Mouse (Mus musculus) left cerebral cortex, postnatal 36 days (tissue): Measurements from ENCODE around the gene Dnaja1. TPM values are rescaled to one million over a fixed set of nuclear protein-coding genes. Genes with fewer than 3 reads are reported as not detected.

Experiments used
- DNase-seq, 2 experiments: peaks; one replicate each; pipeline ENCODE4 v3.0.0; 2021 to 2022; ENCODE audit warnings: low spot score in 2 of 2, mixed read lengths in 1 of 2
- intact Hi-C: fragments of 180-260 bp; cut with DNase I; formaldehyde crosslinking; loops from one replicate; pipeline ENCODE4 v1.15.1; 2025
- total RNA-seq, 2 experiments: library from RNA; stranded (reverse); gene quantifications; 2 replicates each; pipeline ENCODE4 v1.2.3; 2021

Dnaja1 gene
- total RNA-seq, 2 experiments from 2014 or later: 267 to 314 TPM

GRCm38 (mm10) chr4:40725554-40725953, 3.6 kb downstream of the Dnaja1 start:
- intact Hi-C loops: no loop called here
- no peak for DNase-seq

- no peak for DNase-seq
- intact Hi-C loops: no loop called here
These were observed 5.3 kb downstream of the Dnaja1 start for GRCm38 (mm10) chr4:40727247-40727646.

- intact Hi-C loops: no loop called here
- DNase-seq: no peak
These were observed 9.3 kb downstream of the Dnaja1 start for GRCm38 (mm10) chr4:40731262-40731661.

GRCm38 (mm10) chr4:40735351-40735750, 13.4 kb downstream of the Dnaja1 start:
- intact Hi-C loops: no loop called here

GRCm38 (mm10) chr4:40757157-40757779, 35.3 kb downstream of the Dnaja1 start:
- no peak for DNase-seq
- intact Hi-C loops: loop anchor here (5.0 kb wide), 1 partner anchor 190 kb away; the partner anchor contains the start of genes Bag1 and Chmp5

More at GRCm38 (mm10) chr4:40735351-40735750, 13.4 kb downstream of the Dnaja1 start:
- no peak for DNase-seq

- intact Hi-C loops: loop anchor here (5.0 kb wide), 1 partner anchor 189 kb away; the partner anchor contains the start of genes Bag1 and Chmp5
- DNase-seq: peak; percentile 96 to 98
These were observed 36.0 kb downstream of the Dnaja1 start, which contains the start of gene Smu1 for GRCm38 (mm10) chr4:40757780-40758420. TSS of gene Smu1 (minus strand) at chr4:40757923.

GRCm38 (mm10) chr4:40759876-40760275, 37.9 kb downstream of the Dnaja1 start:
- no peak for DNase-seq
- intact Hi-C loops: loop anchor here (5.0 kb wide), 1 partner anchor 187 kb away; the partner anchor contains the start of genes Bag1 and Chmp5

GRCm38 (mm10) chr4:40774279-40775259, 52.6 kb downstream of the Dnaja1 start:
- DNase-seq: peak; percentile 49 to 60
- intact Hi-C loops: loop anchor here (1.0 kb wide), 1 partner anchor 132 kb away; no protein-coding TSS in a partner anchor

GRCm38 (mm10) chr4:40776416-40776815, 54.5 kb downstream of the Dnaja1 start:
- no peak for DNase-seq
- intact Hi-C loops: no loop called here

- intact Hi-C loops: no loop called here
- DNase-seq: no peak
These were observed 55.2 kb downstream of the Dnaja1 start for GRCm38 (mm10) chr4:40777116-40777515.

- intact Hi-C loops: no loop called here
- no peak for DNase-seq
These were observed 56.7 kb downstream of the Dnaja1 start for GRCm38 (mm10) chr4:40778656-40779055.

- no peak for DNase-seq
- intact Hi-C loops: no loop called here
These were observed 59.2 kb downstream of the Dnaja1 start for GRCm38 (mm10) chr4:40781143-40781542.

- no peak for DNase-seq
- intact Hi-C loops: no loop called here
These were observed 60.0 kb downstream of the Dnaja1 start for GRCm38 (mm10) chr4:40781797-40782495.

- DNase-seq: no peak
- intact Hi-C loops: no loop called here
These were observed 61.1 kb downstream of the Dnaja1 start for GRCm38 (mm10) chr4:40783049-40783448.

- intact Hi-C loops: no loop called here
These were observed 62.7 kb downstream of the Dnaja1 start for GRCm38 (mm10) chr4:40784556-40785169.

GRCm38 (mm10) chr4:40785620-40786166, 63.7 kb downstream of the Dnaja1 start:
- intact Hi-C loops: no loop called here
- no peak for DNase-seq

More at GRCm38 (mm10) chr4:40784556-40785169, 62.7 kb downstream of the Dnaja1 start:
- DNase-seq: no peak

- DNase-seq: no peak
- intact Hi-C loops: no loop called here
These were observed 64.6 kb downstream of the Dnaja1 start for GRCm38 (mm10) chr4:40786578-40786977.
